Mouse (Mus musculus): ENCODE measurements around the gene 4930452B06Rik. TPM values are rescaled to one million over a fixed set of nuclear protein-coding genes. Genes with fewer than 3 reads are reported as not detected.

Gene 4930452B06Rik
- polyA plus RNA-seq, 1 experiment from 2014 or later, result 14.3 TPM

GRCm38 (mm10) chr14:8398507-8398906 lies 267.5 kb downstream of the 4930452B06Rik start:
- no peaks in the 10 kb centered on the region for H3K4me1 ChIP-seq (ENCODE audit: control insufficient read depth, insufficient read depth, low read length)
- H3K9me3 ChIP-seq (ENCODE audit: control insufficient read depth, low read depth, low read length), result no peaks in the 10 kb centered on the region
- H3K9ac ChIP-seq (replicated peaks; ENCODE audit: low read depth, low read length), result no peak overlapping the region
- H3K36me3 ChIP-seq (ENCODE audit: control insufficient read depth, insufficient read depth, low read length), result no peaks in the 10 kb centered on the region
- 0 out of 2 replicates have a peak, but pooled peaks have one; percentile 10 for ATAC-seq (ENCODE audit: insufficient number of reproducible peaks, insufficient read depth, low FRiP score, low read depth)
- no peak overlapping the region for H3K4me3 ChIP-seq (ENCODE audit: low read depth, low read length)
- no peaks in the 10 kb centered on the region for H3K27me3 ChIP-seq (ENCODE audit: control insufficient read depth, insufficient read depth, low read length)
- no peak overlapping the region for H3K4me2 ChIP-seq (replicated peaks; ENCODE audit: low read depth, low read length)
- no peak overlapping the region for H3K27ac ChIP-seq (ENCODE audit: low read length)

- Histone ChIP-seq H3K27ac (ENCODE audit: low read length) (no peak overlapping the region), H3K4me2 (replicated peaks; ENCODE audit: low read depth, low read length) (no peak overlapping the region), H3K36me3 (ENCODE audit: control insufficient read depth, insufficient read depth, low read length) (no peaks in the 10 kb centered on the region), H3K4me1 (ENCODE audit: control insufficient read depth, insufficient read depth, low read length) (no peaks in the 10 kb centered on the region), H3K27me3 (ENCODE audit: control insufficient read depth, insufficient read depth, low read length) (no peaks in the 10 kb centered on the region), H3K9me3 (ENCODE audit: control insufficient read depth, low read depth, low read length) (no peaks in the 10 kb centered on the region), H3K9ac (replicated peaks; ENCODE audit: low read depth, low read length) (no peak overlapping the region), H3K4me3 (ENCODE audit: low read depth, low read length) (no peak overlapping the region)
- ATAC-seq (ENCODE audit: insufficient number of reproducible peaks, insufficient read depth, low FRiP score, low read depth), result no peak
- WGBS, result 45% methylated on average over 7 of the region's 7 CpGs
Measured at GRCm38 (mm10) chr14:8395690-8396287, 270.3 kb downstream of the 4930452B06Rik start.

GRCm38 (mm10) chr14:8392181-8392825 lies 273.7 kb downstream of the 4930452B06Rik start:
- no peaks in the 10 kb centered on the region for H3K4me1 ChIP-seq (ENCODE audit: control insufficient read depth, insufficient read depth, low read length)
- no peaks in the 10 kb centered on the region for H3K36me3 ChIP-seq (ENCODE audit: control insufficient read depth, insufficient read depth, low read length)
- 49% methylated on average over 6 of the region's 6 CpGs for WGBS
- no peak overlapping the region for H3K9ac ChIP-seq (replicated peaks; ENCODE audit: low read depth, low read length)
- H3K27me3 ChIP-seq (ENCODE audit: control insufficient read depth, insufficient read depth, low read length), result no peaks in the 10 kb centered on the region
- H3K4me3 ChIP-seq (ENCODE audit: low read depth, low read length), result no peak overlapping the region
- H3K27ac ChIP-seq (ENCODE audit: low read length), result no peak overlapping the region
- H3K4me2 ChIP-seq (replicated peaks; ENCODE audit: low read depth, low read length), result no peak overlapping the region
- H3K9me3 ChIP-seq (ENCODE audit: control insufficient read depth, low read depth, low read length), result no peaks in the 10 kb centered on the region
- ATAC-seq (ENCODE audit: insufficient number of reproducible peaks, insufficient read depth, low FRiP score, low read depth), result no peak

All from stomach, embryonic 14.5 days (tissue).